Mouse (Mus musculus) heart, embryonic 11.5 days (tissue): Measurements from ENCODE around the gene Slc17a7. TPM values are rescaled to one million over a fixed set of nuclear protein-coding genes. Genes with fewer than 3 reads are reported as not detected.

Experiments used
- ATAC-seq: fragments of 200-750 bp; cut with Nextera tagmentation; replicated peaks from 2 replicates; pipeline ENCODE4 v1.8.0; 2017; ENCODE audit warnings: moderate library complexity; ENCODE audit not compliant: insufficient number of reproducible peaks, low FRiP score, low TSS enrichment
- H3K27ac ChIP-seq: fragments of 300-500 bp; sonication (generic); 2 replicates; pipeline ENCODE4 v1.5.1; 2014; ENCODE audit warnings: mild to moderate bottlenecking, low read depth, low read length
- H3K27me3 ChIP-seq: fragments of 300-500 bp; sonication (generic); 2 replicates; pipeline ENCODE4 v1.6.1; 2014; ENCODE audit warnings: mild to moderate bottlenecking, low read length, mixed read lengths; ENCODE audit not compliant: control insufficient read depth, insufficient read depth
- H3K36me3 ChIP-seq: fragments of 300-500 bp; sonication (generic); 2 replicates; pipeline ENCODE4 v1.6.1; 2014; ENCODE audit warnings: mild to moderate bottlenecking, low read length, moderate library complexity, mixed read lengths; ENCODE audit not compliant: control insufficient read depth, insufficient read depth
- H3K4me1 ChIP-seq: fragments of 300-500 bp; sonication (generic); 2 replicates; pipeline ENCODE4 v1.6.1; 2014; ENCODE audit warnings: low read length; ENCODE audit not compliant: control insufficient read depth, insufficient read depth
- H3K4me2 ChIP-seq: fragments of 300-500 bp; sonication (generic); 2 replicates; pipeline ENCODE4 v1.6.1; 2014; ENCODE audit warnings: mild to moderate bottlenecking, moderate library complexity
- H3K4me3 ChIP-seq: fragments of 300-500 bp; sonication (generic); 2 replicates; pipeline ENCODE4 v1.5.1; 2014; ENCODE audit warnings: low read depth, low read length
- H3K9ac ChIP-seq: fragments of 300-500 bp; sonication (generic); 2 replicates; pipeline ENCODE4 v1.6.1; 2014; ENCODE audit warnings: mild to moderate bottlenecking, low read depth, low read length, moderate library complexity
- H3K9me3 ChIP-seq: fragments of 300-500 bp; sonication (generic); replicated peaks from 2 replicates; pipeline ENCODE4 v1.6.1; 2016; ENCODE audit warnings: low read length; ENCODE audit not compliant: control insufficient read depth
- WGBS: fragments of 180-500 bp; shearing (Covaris S2); extraction: QIAGEN DNeasy Blood & Tissue Kit; methylation state at CpG from one replicate; pipeline ENCODE4 v1.1.7; 2014; ENCODE audit not compliant: insufficient replicate concordance; 5-methylcytosine and 5-hydroxymethylcytosine counted together
- polyA plus RNA-seq: library from polyadenylated mRNA; unstranded; fragments of >200 nt; fragmentation: Nextera tagmentation; extraction: Ambion mirVana; gene quantifications from 2 replicates; pipeline ENCODE4 v1.2.1, GENCODE M21; 2014

Gene Slc17a7
- polyA plus RNA-seq, 1 experiment from 2014 or later, result 3.0 TPM

DNA sequence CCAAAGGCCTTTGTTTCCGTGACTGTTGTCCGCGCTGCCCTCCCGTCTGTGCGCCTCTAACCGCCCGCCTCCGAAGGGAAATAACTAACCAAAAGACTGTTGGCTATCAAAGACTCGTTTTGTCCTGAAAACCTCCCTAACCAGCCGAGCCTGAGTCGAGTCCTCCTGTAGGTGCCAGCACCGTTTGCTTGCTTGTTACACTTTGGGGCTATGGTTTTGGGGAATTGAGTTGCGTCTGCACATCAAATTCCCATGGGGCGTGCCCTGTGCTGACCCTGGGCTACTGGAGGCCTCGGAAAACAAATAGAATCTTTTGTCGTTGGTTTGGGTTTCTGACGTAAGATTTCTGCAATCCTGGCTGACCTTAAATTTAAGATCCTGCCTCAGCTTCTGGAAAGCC lies 34.4 kb upstream of the Slc17a7 start:
- H3K4me2 ChIP-seq, result peak overlapping the region; percentile 83
- peaks cover 24% of the 10 kb centered on the region for H3K36me3 ChIP-seq
- ATAC-seq, result peak; percentile 15; the same call in 1 of the 2 replicates
- H3K27ac ChIP-seq, result peak overlapping the region; percentile 85
- H3K9ac ChIP-seq, result peak overlapping the region; percentile 77
- H3K27me3 ChIP-seq, result no peaks in the 10 kb centered on the region
- H3K4me3 ChIP-seq, result peak overlapping the region; percentile 93
- H3K4me1 ChIP-seq, result peaks cover 25% of the 10 kb centered on the region
- WGBS, result 3% methylated on average over 17 of the region's 17 CpGs
- H3K9me3 ChIP-seq, result no peaks in the 10 kb centered on the region

DNA sequence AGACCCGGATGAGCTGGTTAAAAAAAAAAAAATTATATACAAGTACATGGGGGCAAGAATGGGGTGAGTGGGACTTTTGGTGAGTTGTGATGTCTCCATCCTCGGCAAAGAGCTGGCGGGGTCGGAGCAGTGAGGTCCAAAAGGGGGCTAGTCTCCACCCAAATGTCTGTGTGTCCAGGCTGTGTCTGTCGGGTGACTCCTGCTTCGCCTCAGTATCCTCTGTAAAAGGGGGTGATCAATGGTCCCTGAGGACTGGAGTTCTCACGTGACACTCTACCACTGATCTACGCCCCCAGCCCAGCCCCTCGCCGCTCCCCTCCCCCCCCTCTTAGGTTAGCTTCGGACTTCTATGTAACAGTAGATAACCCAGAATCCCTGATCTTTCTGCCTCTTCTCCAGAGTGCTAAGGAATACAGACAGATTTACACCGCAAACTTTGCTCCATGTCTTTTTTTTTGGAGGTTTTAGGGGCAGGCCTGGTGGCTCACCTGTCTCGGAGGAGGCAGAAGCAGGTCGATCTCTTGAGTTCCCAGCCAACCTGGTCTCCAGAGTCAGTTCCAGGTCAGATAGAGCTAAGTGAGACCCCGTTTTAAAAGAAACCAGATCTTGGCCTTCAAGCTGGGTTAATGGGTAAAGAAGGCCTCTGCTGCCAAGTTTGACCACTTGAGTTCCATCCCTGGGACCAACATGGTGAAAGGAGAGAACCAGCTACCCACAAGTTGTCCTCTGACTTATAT lies 33.8 kb upstream of the Slc17a7 start:
- no peak for ATAC-seq
- Histone ChIP-seq H3K4me3 (peak overlapping the region; percentile 93), H3K4me2 (peak overlapping the region; percentile 83), H3K27me3 (no peaks in the 10 kb centered on the region), H3K36me3 (peaks cover 24% of the 10 kb centered on the region), H3K9me3 (no peaks in the 10 kb centered on the region), H3K4me1 (peaks cover 22% of the 10 kb centered on the region), H3K27ac (peak overlapping the region; percentile 85; the same call in 1 of the 2 replicates), H3K9ac (peak overlapping the region; percentile 77)
- 49% methylated on average over 15 of the region's 15 CpGs for WGBS

GRCm38 (mm10) chr7:45131850-45132249 lies 31.9 kb upstream of the Slc17a7 start:
- Histone ChIP-seq H3K36me3 (peaks cover 5% of the 10 kb centered on the region), H3K9ac (0 out of 2 replicates have a peak overlapping the region, but pooled peaks have one; percentile 10), H3K9me3 (no peaks in the 10 kb centered on the region), H3K4me2 (no peak overlapping the region), H3K27me3 (peaks cover 4% of the 10 kb centered on the region; the same call in 1 of the 2 replicates), H3K27ac (no peak overlapping the region), H3K4me3 (no peak overlapping the region), H3K4me1 (peaks cover 14% of the 10 kb centered on the region)
- WGBS, result 62% methylated on average over 11 of the region's 11 CpGs
- ATAC-seq, result no peak

GRCm38 (mm10) chr7:45133446-45134159 lies 30.1 kb upstream of the Slc17a7 start:
- Histone ChIP-seq H3K4me2 (no peak overlapping the region), H3K36me3 (no peaks in the 10 kb centered on the region)
- WGBS, result 77% methylated on average over 8 of the region's 8 CpGs

DNA sequence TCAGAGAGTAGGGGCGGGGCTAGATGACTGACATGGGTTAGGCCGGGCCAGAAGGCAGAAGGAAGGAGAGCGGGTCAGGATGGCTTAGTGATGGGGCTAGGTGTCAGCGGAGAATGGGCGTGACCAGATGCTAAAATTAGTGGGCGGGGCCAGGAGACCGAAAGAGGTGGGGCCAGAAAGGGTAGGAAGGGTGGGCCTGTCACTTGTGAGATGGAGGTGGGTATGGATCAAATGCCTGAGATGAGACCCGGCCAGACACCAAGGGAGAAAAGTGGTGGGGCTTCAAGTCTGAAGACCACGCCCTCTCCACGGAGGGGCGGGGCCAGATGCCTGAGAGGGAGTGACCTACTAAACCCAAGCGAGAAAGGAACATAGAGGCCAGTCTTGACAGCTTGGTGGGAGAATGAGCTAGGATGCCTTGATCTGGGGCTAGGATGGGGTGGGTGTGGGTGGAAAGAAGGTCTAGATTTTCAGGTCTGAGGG lies 29.2 kb upstream of the Slc17a7 start:
- Histone ChIP-seq H3K9ac (no peak overlapping the region), H3K4me3 (no peak overlapping the region), H3K27me3 (peaks cover 4% of the 10 kb centered on the region; the same call in 1 of the 2 replicates), H3K4me2 (peak overlapping the region; percentile 88), H3K4me1 (peaks cover 14% of the 10 kb centered on the region), H3K9me3 (no peaks in the 10 kb centered on the region), H3K27ac (peak overlapping the region; percentile 77; the same call in 1 of the 2 replicates), H3K36me3 (no peaks in the 10 kb centered on the region)
- 7% methylated on average over 12 of the region's 12 CpGs for WGBS
- peak; percentile 32 for ATAC-seq

More at GRCm38 (mm10) chr7:45133446-45134159, 30.1 kb upstream of the Slc17a7 start:
- Histone ChIP-seq H3K4me1 (peaks cover 14% of the 10 kb centered on the region), H3K27me3 (peaks cover 4% of the 10 kb centered on the region; the same call in 1 of the 2 replicates), H3K9ac (no peak overlapping the region), H3K27ac (no peak overlapping the region), H3K4me3 (no peak overlapping the region), H3K9me3 (no peaks in the 10 kb centered on the region)
- no peak for ATAC-seq

GRCm38 (mm10) chr7:45135370-45135769 lies 28.4 kb upstream of the Slc17a7 start:
- H3K9me3 ChIP-seq, result no peaks in the 10 kb centered on the region

DNA sequence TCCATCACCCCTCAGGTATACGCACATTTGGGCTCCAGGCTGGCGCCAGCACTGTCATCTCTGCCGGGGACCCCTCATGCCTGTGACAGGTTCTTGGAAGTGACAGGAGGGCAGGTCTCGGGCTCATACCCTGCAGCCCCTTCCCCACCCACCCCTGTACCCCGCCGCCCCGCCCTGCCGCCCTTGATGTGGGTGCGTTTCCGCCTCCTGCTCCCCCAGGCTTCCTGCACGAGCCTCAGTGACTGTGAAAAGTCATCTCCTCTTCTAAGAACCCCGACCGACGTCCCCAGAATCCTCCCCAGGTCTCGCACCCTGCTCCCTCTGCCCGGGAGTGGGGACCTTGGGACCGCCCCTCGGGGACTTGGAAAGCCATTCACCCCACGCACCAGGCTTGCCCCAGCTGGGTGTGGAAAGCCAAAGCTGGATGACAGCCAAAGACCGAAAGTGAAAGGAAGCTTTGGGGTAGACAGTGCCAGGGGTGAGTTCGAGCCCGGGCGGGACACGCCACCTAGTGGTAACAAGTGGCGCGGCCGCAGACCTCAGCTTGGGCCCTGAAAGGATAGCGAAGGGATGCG lies 27.7 kb upstream of the Slc17a7 start, which contains the start of the genes Gm45713 and Flt3l:
TSS of gene Gm45713 (minus strand) at position 239 of the 575 bp plus-strand sequence.
TSS of gene Flt3l (minus strand) at position 440 of the 575 bp plus-strand sequence.
- peak within 1 kb of the TSS; percentile 80 for H3K9ac ChIP-seq
- H3K27me3 ChIP-seq, result peaks cover 4% of the 10 kb centered on the region; the same call in 1 of the 2 replicates
- peak within 1 kb of the TSS; percentile 71 for H3K4me3 ChIP-seq
- peak within 1 kb of the TSS; percentile 77 for H3K27ac ChIP-seq
- no peaks in the 10 kb centered on the region for H3K9me3 ChIP-seq
- peak within 1 kb of the TSS; percentile 88 for H3K4me2 ChIP-seq
- peaks cover 11% of the 10 kb centered on the region for H3K4me1 ChIP-seq
- peak; percentile 71 for ATAC-seq
- H3K36me3 ChIP-seq, result no peaks in the 10 kb centered on the region
- 2% methylated on average over 29 of the region's 29 CpGs for WGBS

More at GRCm38 (mm10) chr7:45135370-45135769, 28.4 kb upstream of the Slc17a7 start:
- 68% methylated on average over 3 of the region's 3 CpGs for WGBS
- H3K4me3 ChIP-seq, result peak overlapping the region; percentile 71
- no peak for ATAC-seq
- H3K9ac ChIP-seq, result peak overlapping the region; percentile 80
- H3K27me3 ChIP-seq, result peaks cover 4% of the 10 kb centered on the region; the same call in 1 of the 2 replicates
- no peaks in the 10 kb centered on the region for H3K36me3 ChIP-seq
- H3K4me2 ChIP-seq, result peak overlapping the region; percentile 88
- peaks cover 11% of the 10 kb centered on the region for H3K4me1 ChIP-seq
- H3K27ac ChIP-seq, result peak overlapping the region; percentile 77
